Mouse (Mus musculus) E14TG2a.4 (cell line): ENCODE measurements around the gene Ccm2.

Experiments used
- CTCF ChIP-seq: conservative IDR thresholded peaks from 2 replicates; pipeline ENCODE4 v1.5.1; 2014; ENCODE audit warnings: low read length
- NANOG ChIP-seq: IDR thresholded peaks from 2 replicates; pipeline ENCODE4 v1.6.1; 2014; ENCODE audit warnings: borderline replicate concordance, low read length, mixed read lengths
- POU5F1 ChIP-seq: IDR thresholded peaks from 2 replicates; pipeline ENCODE4 v1.6.1; 2014; ENCODE audit warnings: low read length, borderline replicate concordance

- TF ChIP-seq CTCF (no peak), NANOG (no peak), POU5F1 (no peak)
Observed at GRCm38 (mm10) chr11:6596616-6597015, 49.9 kb downstream of the Ccm2 start.
